Mouse (Mus musculus) bone marrow, adult 2 months (tissue): ENCODE results near the gene Ergic1.

Experiments
- CTCF ChIP-seq: fragments of 200-500 bp; IDR thresholded peaks from 2 replicates; pipeline ENCODE4 v1.5.1; 2011; ENCODE audit warnings: low read length, control low read depth; ENCODE audit not compliant: control insufficient read depth, insufficient read depth
- POLR2A ChIP-seq: fragments of 200-500 bp; IDR thresholded peaks from 2 replicates; pipeline ENCODE4 v1.6.1; 2011; ENCODE audit warnings: low read depth, mild to moderate bottlenecking, control low read depth, low read length, borderline replicate concordance; ENCODE audit not compliant: control insufficient read depth

DNA sequence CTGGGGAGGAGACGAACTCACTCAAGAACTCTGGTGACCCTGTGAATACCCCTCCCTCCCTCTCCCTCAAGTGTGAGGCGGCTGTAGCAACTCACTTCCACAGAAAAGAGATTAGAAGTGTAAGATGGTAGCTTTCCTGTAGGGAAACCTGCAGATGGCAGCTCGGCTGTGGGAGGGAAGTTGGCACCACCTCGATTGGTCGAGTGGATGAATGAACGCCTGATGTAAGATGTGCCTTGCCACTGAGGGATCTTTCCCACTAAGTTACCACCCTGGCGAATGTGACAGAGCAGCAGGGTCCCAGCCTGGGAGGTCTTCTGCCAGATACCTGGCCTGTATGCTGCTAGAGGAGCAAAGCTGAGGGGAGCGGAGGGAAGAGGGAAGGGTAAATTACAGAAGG is 48.5 kb downstream of the Ergic1 start:
- TF ChIP-seq POLR2A (no peak), CTCF (no peak)
